Mouse (Mus musculus) spleen, adult 12 weeks (tissue): ENCODE measurements around the gene Xrcc3.

ENCODE experiments used
- DNase-seq: peaks from one replicate; pipeline ENCODE4 v3.0.0; 2022; ENCODE audit warnings: low spot score

Gene Xrcc3

GRCm38 (mm10) chr12:111774156-111774555 lies 39.5 kb downstream of the Xrcc3 start:
- DNase-seq = no peak

- no peak for DNase-seq
These were observed 43.0 kb downstream of the Xrcc3 start for GRCm38 (mm10) chr12:111770651-111771050.

- DNase-seq = no peak
These were observed 43.7 kb downstream of the Xrcc3 start for GRCm38 (mm10) chr12:111769816-111770577.

GRCm38 (mm10) chr12:111769306-111769705 lies 44.4 kb downstream of the Xrcc3 start:
- DNase-seq = no peak

- DNase-seq = no peak
These were observed 45.2 kb downstream of the Xrcc3 start for GRCm38 (mm10) chr12:111768322-111768928.

- DNase-seq = no peak
These were observed 47.1 kb downstream of the Xrcc3 start for GRCm38 (mm10) chr12:111766313-111767236.

- no peak for DNase-seq
These were observed 50.9 kb downstream of the Xrcc3 start for GRCm38 (mm10) chr12:111762620-111763280.

GRCm38 (mm10) chr12:111760306-111760908 lies 53.3 kb downstream of the Xrcc3 start:
- DNase-seq = no peak

- no peak for DNase-seq
These were observed 54.3 kb downstream of the Xrcc3 start for GRCm38 (mm10) chr12:111759176-111760061.

- peak; percentile 73 for DNase-seq
These were observed 55.1 kb downstream of the Xrcc3 start, which contains the start of gene Klc1 for GRCm38 (mm10) chr12:111758381-111759175. Gene Klc1, plus strand, starts transcription at chr12:111758849.

- no peak for DNase-seq
These were observed 55.9 kb downstream of the Xrcc3 start for GRCm38 (mm10) chr12:111757561-111758325.

- DNase-seq = no peak
These were observed 57.0 kb downstream of the Xrcc3 start for GRCm38 (mm10) chr12:111756698-111757082.

GRCm38 (mm10) chr12:111756082-111756697 lies 57.5 kb downstream of the Xrcc3 start:
- DNase-seq = no peak

GRCm38 (mm10) chr12:111755231-111755630 lies 58.4 kb downstream of the Xrcc3 start:
- DNase-seq = no peak

- no peak for DNase-seq
These were observed 59.0 kb downstream of the Xrcc3 start for GRCm38 (mm10) chr12:111754710-111755109.

GRCm38 (mm10) chr12:111753347-111753746 lies 60.3 kb downstream of the Xrcc3 start:
- DNase-seq = no peak
